Mouse (Mus musculus): Measurements from ENCODE around the gene Hjurp. TPM values are rescaled to one million over a fixed set of nuclear protein-coding genes. Genes with fewer than 3 reads are reported as not detected.

Hjurp gene
- polyA plus RNA-seq, 1 experiment from 2014 or later = 118 TPM

- Histone ChIP-seq H3K9me3 (replicated peaks; ENCODE audit: control insufficient read depth, low read length) (peaks cover 61% of the 10 kb centered on the region), H3K4me2 (no peak overlapping the region), H3K36me3 (ENCODE audit: control insufficient read depth, insufficient read depth, low read length) (no peaks in the 10 kb centered on the region), H3K27me3 (ENCODE audit: control insufficient read depth, insufficient read depth, low read length) (no peaks in the 10 kb centered on the region), H3K9ac (ENCODE audit: low read depth, low read length) (no peak overlapping the region), H3K4me3 (ENCODE audit: low read depth, low read length) (no peak overlapping the region), H3K27ac (ENCODE audit: low read depth, low read length) (no peak overlapping the region), H3K4me1 (ENCODE audit: control insufficient read depth, insufficient read depth, low read length) (no peaks in the 10 kb centered on the region)
- ATAC-seq (replicated peaks; ENCODE audit: insufficient number of reproducible peaks, low FRiP score, low TSS enrichment) = no peak
- 39% methylated on average over 2 of the region's 2 CpGs for WGBS (ENCODE audit: insufficient replicate concordance)
These were observed 31.6 kb upstream of the Hjurp start for GRCm38 (mm10) chr1:88309020-88309419.

GRCm38 (mm10) chr1:88307180-88307579 is 29.7 kb upstream of the Hjurp start:
- Histone ChIP-seq H3K4me3 (ENCODE audit: low read depth, low read length) (no peak overlapping the region), H3K9ac (ENCODE audit: low read depth, low read length) (no peak overlapping the region), H3K27me3 (ENCODE audit: control insufficient read depth, insufficient read depth, low read length) (no peaks in the 10 kb centered on the region), H3K27ac (ENCODE audit: low read depth, low read length) (no peak overlapping the region), H3K4me2 (no peak overlapping the region), H3K4me1 (ENCODE audit: control insufficient read depth, insufficient read depth, low read length) (no peaks in the 10 kb centered on the region), H3K36me3 (ENCODE audit: control insufficient read depth, insufficient read depth, low read length) (no peaks in the 10 kb centered on the region), H3K9me3 (replicated peaks; ENCODE audit: control insufficient read depth, low read length) (peaks cover 76% of the 10 kb centered on the region)
- no peak for ATAC-seq (replicated peaks; ENCODE audit: insufficient number of reproducible peaks, low FRiP score, low TSS enrichment)
- WGBS (ENCODE audit: insufficient replicate concordance) = 65% methylated on average over 12 of the region's 12 CpGs

- H3K4me1 ChIP-seq (ENCODE audit: control insufficient read depth, insufficient read depth, low read length) = no peaks in the 10 kb centered on the region
- WGBS (ENCODE audit: insufficient replicate concordance) = 60% methylated on average over 1 of the region's 1 CpGs
- H3K9ac ChIP-seq (ENCODE audit: low read depth, low read length) = no peak overlapping the region
- H3K27ac ChIP-seq (ENCODE audit: low read depth, low read length) = no peak overlapping the region
- H3K4me3 ChIP-seq (ENCODE audit: low read depth, low read length) = no peak overlapping the region
- no peak for ATAC-seq (replicated peaks; ENCODE audit: insufficient number of reproducible peaks, low FRiP score, low TSS enrichment)
- no peaks in the 10 kb centered on the region for H3K27me3 ChIP-seq (ENCODE audit: control insufficient read depth, insufficient read depth, low read length)
- H3K4me2 ChIP-seq = no peak overlapping the region
- H3K36me3 ChIP-seq (ENCODE audit: control insufficient read depth, insufficient read depth, low read length) = no peaks in the 10 kb centered on the region
- H3K9me3 ChIP-seq (replicated peaks; ENCODE audit: control insufficient read depth, low read length) = peaks cover 83% of the 10 kb centered on the region
These were observed 29.1 kb upstream of the Hjurp start for GRCm38 (mm10) chr1:88306543-88306942.

DNA sequence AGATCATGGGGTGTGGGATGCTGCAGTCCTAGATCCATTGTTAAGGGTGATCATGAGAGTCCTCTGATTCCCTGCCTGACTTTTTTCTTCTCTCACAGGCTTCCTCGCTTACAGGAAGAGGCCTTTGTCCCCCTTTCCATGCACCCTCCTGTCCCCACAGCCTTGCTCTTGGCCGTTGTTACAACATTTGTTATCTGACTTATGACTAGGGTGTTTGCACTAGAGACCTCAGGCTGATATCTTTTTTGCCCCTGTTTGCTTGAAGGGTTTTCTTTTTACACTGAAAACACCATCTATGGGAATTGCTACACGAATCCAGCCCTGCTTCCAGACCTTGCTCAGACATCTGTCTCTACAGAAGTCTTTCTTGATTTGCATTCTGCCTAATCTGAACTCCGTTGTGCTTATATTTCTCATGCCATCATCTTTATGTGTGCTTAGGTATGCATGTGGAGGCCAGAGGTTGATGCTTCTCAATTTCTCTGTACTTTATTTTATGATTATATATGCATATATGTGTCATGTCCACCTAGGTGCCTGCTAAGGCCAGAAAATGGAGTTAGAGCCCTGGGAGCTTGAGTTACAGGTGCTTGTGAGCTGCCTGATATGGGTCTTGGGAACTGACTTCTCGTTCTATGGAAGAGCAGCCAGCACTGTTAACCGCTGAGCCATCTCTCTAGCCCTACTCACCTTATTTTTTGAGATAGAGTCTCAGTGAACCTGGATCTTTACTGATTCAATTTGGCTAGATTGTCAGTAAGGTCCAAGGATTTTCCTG is 27.8 kb upstream of the Hjurp start:
- Histone ChIP-seq H3K27ac (ENCODE audit: low read depth, low read length) (no peak overlapping the region), H3K27me3 (ENCODE audit: control insufficient read depth, insufficient read depth, low read length) (no peaks in the 10 kb centered on the region), H3K4me3 (ENCODE audit: low read depth, low read length) (no peak overlapping the region), H3K9ac (ENCODE audit: low read depth, low read length) (no peak overlapping the region), H3K4me1 (ENCODE audit: control insufficient read depth, insufficient read depth, low read length) (no peaks in the 10 kb centered on the region), H3K9me3 (replicated peaks; ENCODE audit: control insufficient read depth, low read length) (peaks cover 91% of the 10 kb centered on the region), H3K4me2 (no peak overlapping the region), H3K36me3 (ENCODE audit: control insufficient read depth, insufficient read depth, low read length) (no peaks in the 10 kb centered on the region)
- no peak for ATAC-seq (replicated peaks; ENCODE audit: insufficient number of reproducible peaks, low FRiP score, low TSS enrichment)
- 44% methylated on average over 6 of the region's 6 CpGs for WGBS (ENCODE audit: insufficient replicate concordance)

- no peak overlapping the region for H3K27ac ChIP-seq (ENCODE audit: low read depth, low read length)
- peaks cover 91% of the 10 kb centered on the region for H3K9me3 ChIP-seq (replicated peaks; ENCODE audit: control insufficient read depth, low read length)
- H3K4me3 ChIP-seq (ENCODE audit: low read depth, low read length) = no peak overlapping the region
- no peaks in the 10 kb centered on the region for H3K36me3 ChIP-seq (ENCODE audit: control insufficient read depth, insufficient read depth, low read length)
- ATAC-seq (replicated peaks; ENCODE audit: insufficient number of reproducible peaks, low FRiP score, low TSS enrichment) = no peak
- WGBS (ENCODE audit: insufficient replicate concordance) = 58% methylated on average over 8 of the region's 8 CpGs
- H3K9ac ChIP-seq (ENCODE audit: low read depth, low read length) = no peak overlapping the region
- no peaks in the 10 kb centered on the region for H3K4me1 ChIP-seq (ENCODE audit: control insufficient read depth, insufficient read depth, low read length)
- no peak overlapping the region for H3K4me2 ChIP-seq
- H3K27me3 ChIP-seq (ENCODE audit: control insufficient read depth, insufficient read depth, low read length) = no peaks in the 10 kb centered on the region
These were observed 27.0 kb upstream of the Hjurp start for GRCm38 (mm10) chr1:88304261-88304985.

DNA sequence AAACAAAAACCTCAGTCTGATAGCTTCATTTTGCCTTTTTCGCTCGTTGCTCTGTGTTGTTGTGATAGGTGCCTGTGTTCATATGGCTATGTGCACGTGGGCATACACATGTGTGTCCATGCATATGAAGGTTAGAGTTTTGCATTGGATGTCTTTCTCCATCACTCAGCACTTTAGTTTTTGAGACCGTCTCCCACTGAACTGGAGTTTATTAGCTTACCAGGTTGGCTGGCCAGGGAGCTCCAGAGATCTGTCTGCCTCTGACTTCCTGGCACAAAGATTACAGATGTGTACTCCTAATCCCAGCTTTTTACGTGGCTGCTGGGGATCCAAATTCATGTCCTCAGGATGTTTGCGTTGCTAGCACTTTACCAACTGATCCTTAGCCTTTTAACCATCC is 26.3 kb upstream of the Hjurp start:
- ATAC-seq (replicated peaks; ENCODE audit: insufficient number of reproducible peaks, low FRiP score, low TSS enrichment) = no peak
- Histone ChIP-seq H3K4me2 (no peak overlapping the region), H3K4me1 (ENCODE audit: control insufficient read depth, insufficient read depth, low read length) (no peaks in the 10 kb centered on the region), H3K36me3 (ENCODE audit: control insufficient read depth, insufficient read depth, low read length) (no peaks in the 10 kb centered on the region), H3K27ac (ENCODE audit: low read depth, low read length) (no peak overlapping the region), H3K9ac (ENCODE audit: low read depth, low read length) (no peak overlapping the region), H3K9me3 (replicated peaks; ENCODE audit: control insufficient read depth, low read length) (peaks cover 92% of the 10 kb centered on the region), H3K4me3 (ENCODE audit: low read depth, low read length) (no peak overlapping the region), H3K27me3 (ENCODE audit: control insufficient read depth, insufficient read depth, low read length) (no peaks in the 10 kb centered on the region)
- 58% methylated on average over 6 of the region's 6 CpGs for WGBS (ENCODE audit: insufficient replicate concordance)

DNA sequence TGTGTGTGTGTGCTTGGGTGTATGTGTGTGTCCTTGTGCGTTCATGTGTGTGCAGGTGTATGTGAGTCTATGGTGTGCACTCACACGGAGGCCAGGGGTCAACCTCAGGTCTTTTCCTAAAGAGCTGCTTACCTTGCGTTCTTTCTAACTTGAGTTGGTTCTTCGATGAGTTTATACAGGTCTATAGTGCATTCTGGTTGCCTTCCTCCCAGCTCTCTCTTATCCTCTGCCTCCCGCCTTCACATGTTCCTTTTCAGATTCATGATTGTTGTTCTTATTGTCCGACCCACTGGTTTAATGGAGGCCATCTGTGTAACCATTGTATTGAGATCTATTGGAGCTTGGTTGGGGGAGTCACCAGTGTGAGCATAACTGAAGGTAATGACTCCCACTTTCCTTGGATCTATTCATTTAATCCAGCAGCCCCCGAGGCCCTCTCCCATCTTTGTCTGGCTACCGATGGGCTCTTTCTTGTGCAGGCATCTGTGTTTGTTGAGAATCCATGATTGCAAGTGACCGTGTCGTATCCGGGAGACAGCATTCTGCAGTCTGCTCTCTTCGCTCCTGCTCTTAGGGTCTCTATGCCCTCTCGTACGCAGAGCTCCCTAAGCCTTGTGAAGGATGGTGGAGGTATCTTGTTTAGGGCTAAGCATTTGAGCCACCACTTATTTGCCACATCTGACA is 24.8 kb upstream of the Hjurp start:
- no peaks in the 10 kb centered on the region for H3K27me3 ChIP-seq (ENCODE audit: control insufficient read depth, insufficient read depth, low read length)
- no peak overlapping the region for H3K27ac ChIP-seq (ENCODE audit: low read depth, low read length)
- WGBS (ENCODE audit: insufficient replicate concordance) = 58% methylated on average over 14 of the region's 14 CpGs
- H3K36me3 ChIP-seq (ENCODE audit: control insufficient read depth, insufficient read depth, low read length) = no peaks in the 10 kb centered on the region
- H3K4me3 ChIP-seq (ENCODE audit: low read depth, low read length) = no peak overlapping the region
- no peak overlapping the region for H3K4me2 ChIP-seq
- H3K4me1 ChIP-seq (ENCODE audit: control insufficient read depth, insufficient read depth, low read length) = no peaks in the 10 kb centered on the region
- H3K9ac ChIP-seq (ENCODE audit: low read depth, low read length) = no peak overlapping the region
- no peak for ATAC-seq (replicated peaks; ENCODE audit: insufficient number of reproducible peaks, low FRiP score, low TSS enrichment)
- peaks cover 93% of the 10 kb centered on the region for H3K9me3 ChIP-seq (replicated peaks; ENCODE audit: control insufficient read depth, low read length)

DNA sequence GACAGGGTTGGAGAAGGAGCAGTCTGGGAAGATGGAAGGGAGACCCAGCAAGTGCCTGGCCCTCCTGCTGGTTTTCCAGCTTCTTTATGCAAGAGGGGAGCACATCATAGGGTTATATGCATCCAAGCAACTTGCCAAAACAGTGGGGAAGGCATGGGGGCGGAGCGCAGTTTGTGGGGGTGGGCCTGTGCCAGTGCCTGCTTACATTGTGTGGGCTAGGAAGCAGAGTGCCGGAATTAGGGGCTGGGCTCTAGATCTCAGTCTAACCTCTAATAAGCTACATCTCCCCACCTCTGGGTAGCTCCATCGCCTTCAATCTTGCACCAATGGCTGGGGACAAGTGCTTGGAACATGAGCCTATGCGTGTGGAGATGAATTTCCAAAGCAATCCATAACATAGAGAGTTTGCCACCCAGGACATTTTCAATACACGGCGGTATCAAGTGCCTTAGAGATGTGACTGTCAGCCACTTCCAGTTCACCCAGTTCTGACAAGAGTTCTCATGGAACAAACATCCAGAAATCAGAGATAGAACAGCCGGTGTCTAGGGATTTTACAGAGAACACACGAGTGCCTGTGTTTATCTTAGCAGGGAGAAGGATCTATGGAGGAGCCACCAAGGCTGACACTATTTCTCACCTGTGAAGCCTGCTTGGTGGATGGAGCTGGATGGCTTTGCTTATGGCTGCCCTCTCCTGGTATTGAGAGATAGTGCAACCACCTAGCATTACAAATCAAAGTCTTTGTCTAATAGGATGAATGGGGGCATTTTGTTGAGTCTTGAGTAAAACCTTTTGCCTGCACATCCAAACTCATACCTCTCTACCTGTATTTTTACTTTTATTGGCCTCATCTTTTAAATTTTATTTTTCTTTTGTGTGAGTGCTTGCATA is 23.9 kb upstream of the Hjurp start:
- Histone ChIP-seq H3K4me3 (ENCODE audit: low read depth, low read length) (no peak overlapping the region), H3K4me2 (no peak overlapping the region), H3K9me3 (replicated peaks; ENCODE audit: control insufficient read depth, low read length) (peaks cover 89% of the 10 kb centered on the region), H3K9ac (ENCODE audit: low read depth, low read length) (no peak overlapping the region), H3K27ac (ENCODE audit: low read depth, low read length) (no peak overlapping the region), H3K36me3 (ENCODE audit: control insufficient read depth, insufficient read depth, low read length) (no peaks in the 10 kb centered on the region), H3K27me3 (ENCODE audit: control insufficient read depth, insufficient read depth, low read length) (no peaks in the 10 kb centered on the region), H3K4me1 (ENCODE audit: control insufficient read depth, insufficient read depth, low read length) (no peaks in the 10 kb centered on the region)
- no peak for ATAC-seq (replicated peaks; ENCODE audit: insufficient number of reproducible peaks, low FRiP score, low TSS enrichment)
- WGBS (ENCODE audit: insufficient replicate concordance) = 61% methylated on average over 9 of the region's 9 CpGs
